Mouse (Mus musculus) CD4-positive, CD25-positive, alpha-beta regulatory T cell, adult 4 months (primary cell): ENCODE measurements around the gene Fam20b. TPM values are rescaled to one million over a fixed set of nuclear protein-coding genes. Genes with fewer than 3 reads are reported as not detected.

ENCODE experiments used
- ATAC-seq: one replicate; pipeline ENCODE4 v1.8.0; 2017
- polyA plus RNA-seq, 2 experiments: library from polyadenylated mRNA; unstranded; fragments of 100-300 nt; shearing (Covaris generic); gene quantifications; one replicate each; pipeline ENCODE4 v1.2.1; 2017

The Fam20b gene
- polyA plus RNA-seq, 2 experiments from 2014 or later, result 11.5 to 18.8 TPM

DNA sequence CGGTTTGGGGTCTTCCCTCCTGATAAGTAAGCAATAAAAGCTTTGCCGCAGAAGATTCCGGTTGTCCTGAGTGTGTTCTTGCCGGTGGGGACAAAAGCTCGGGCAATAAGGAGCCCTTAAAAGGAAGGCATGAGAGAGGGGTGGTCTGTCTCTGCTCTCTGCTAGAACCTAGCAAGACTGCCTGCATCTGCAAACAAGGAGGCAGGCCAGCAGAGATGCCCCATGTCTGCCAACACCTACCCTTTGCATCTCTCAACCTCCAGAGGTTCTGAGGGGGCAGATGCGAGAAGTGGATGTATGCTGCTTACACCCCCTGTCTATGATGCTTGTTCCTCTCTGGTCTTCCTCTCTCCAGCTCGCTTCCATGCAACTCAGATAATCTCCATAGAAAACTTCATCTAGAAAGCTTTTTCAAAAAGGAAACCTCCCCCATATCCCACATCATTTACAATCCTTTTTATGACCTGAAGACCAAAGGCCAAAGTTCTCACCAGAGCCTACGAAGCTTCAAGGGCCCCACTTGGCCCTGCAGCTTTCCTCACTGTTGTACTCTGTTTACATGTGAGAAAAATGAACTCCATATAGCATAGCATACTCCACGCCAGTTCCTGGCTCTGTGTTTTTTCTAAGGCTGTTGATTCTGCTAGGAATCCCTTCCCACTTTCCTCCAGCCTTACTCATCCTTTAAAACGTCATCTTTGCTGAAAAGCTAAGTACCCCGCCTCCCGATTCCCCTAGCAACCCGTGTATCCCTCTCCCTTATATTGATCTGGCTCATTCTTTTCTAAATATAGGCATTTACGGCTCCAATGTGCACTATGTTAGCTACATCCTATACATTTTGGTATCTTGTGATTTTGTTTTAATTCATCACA is 8.6 kb upstream of the Fam20b start:
- ATAC-seq, result no peak

DNA sequence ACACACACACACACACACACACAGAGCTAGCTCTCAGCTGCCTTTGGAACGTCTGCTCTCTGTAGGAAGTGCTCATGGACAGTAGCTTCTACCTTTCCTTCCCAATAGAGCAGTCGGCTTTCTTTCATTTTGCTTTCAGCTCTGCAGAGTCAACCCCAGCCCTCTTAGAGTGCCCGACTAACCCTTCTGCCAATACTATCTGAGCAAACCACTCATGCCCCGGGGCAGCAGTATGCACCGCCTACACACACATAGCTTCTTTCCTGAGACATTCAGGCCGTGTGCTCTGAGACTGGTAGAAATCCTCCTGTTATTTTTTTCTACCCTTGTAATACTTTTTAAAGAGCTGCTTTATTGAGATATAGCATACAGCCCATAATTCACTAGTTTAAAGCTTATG is 3.2 kb upstream of the Fam20b start:
- no peak for ATAC-seq

DNA sequence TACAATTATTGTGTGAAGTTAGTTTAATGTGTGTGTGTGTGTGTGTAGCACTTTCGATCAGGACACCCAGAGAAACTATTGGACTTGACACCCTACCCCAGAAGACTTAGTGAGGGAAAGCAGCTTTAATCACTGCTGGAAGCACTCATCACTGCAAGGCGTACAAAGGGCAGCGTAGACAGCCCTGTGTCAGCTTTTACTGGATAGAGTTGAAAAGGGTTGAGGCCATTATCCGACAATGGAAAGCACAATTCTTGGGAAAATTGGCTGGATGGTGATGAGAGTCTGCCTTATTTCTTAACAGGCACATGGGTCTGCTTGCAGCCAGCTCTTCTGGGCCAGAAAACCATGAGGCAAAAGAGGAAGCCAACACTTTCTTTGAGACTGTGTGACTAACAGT is 1.2 kb upstream of the Fam20b start:
- ATAC-seq, result no peak

DNA sequence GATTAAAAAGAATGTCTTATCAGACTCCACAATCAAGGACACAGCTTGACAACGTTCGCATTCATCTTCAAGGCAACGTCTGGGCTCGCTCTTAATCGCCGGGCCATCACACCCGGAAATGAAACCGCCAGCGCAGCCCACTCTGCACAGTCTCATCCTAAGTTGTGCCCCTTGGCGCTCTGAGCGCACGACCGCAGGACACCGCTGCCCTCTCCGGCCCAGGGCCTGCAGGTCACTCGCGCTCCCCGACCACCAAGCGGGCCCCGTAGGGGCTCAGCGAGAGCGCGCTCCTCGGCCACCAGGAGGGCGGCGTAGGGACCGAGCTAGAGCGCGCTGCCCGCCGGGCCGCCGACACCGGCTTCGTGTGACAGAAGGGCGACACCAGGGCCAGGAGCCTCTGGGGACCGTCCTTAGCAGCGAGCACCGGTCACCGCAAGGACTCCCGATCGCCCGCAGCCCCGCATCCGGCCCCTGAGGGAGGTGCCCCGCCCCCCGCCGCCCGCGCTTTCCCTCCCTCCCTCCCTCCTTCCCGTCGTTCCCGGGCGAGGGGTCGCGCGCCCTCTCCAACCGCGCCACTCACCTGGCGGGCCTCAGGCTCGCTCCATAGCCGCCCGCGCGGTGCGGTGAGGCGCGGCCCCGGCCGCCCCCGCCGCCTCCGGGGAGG is 468 bp downstream of the Fam20b start:
- ATAC-seq, result peak; percentile 46

DNA sequence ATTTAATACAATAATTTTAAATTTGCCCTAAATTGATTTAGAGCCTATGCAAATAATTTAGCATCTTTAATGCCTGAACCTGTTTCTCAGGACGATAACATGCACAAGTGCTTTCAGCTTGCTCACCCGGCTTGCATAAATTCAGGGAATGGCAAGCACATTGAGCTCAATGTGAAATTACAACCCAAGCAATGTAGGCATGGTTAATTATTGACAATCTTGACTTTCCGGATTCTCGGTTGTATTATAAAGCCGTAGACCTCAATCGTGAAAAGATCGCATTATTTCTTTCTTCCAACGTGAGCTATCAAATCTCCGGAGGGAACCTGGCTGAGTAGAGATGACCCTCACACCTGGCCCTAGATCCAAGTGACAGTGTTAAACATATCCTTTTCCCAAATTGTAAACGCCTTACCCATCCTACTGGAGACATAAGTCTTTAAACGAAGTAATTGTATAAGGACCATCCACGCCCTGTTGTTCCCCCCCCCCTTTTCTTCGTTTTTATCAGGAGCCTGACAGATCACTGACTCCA is 1.1 kb downstream of the Fam20b start:
- no peak for ATAC-seq

DNA sequence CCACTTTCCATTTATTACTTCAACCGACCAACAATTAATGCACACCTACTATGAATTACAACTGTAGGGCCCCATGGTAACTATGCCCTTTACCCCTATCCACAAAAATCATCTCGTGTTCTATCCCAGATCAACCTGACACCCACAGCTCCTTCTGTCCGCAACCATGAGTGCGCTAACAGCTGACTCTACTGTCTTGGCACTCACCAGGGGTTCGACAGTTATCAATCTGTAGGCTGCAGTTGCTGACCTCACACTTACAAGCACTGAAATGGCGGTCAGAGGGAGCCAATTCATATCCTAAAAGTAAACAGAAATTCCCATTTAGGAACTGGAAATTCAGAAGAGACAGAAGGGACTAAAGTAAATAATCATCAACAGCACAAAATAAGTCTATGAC is 2.2 kb downstream of the Fam20b start:
- ATAC-seq, result no peak

DNA sequence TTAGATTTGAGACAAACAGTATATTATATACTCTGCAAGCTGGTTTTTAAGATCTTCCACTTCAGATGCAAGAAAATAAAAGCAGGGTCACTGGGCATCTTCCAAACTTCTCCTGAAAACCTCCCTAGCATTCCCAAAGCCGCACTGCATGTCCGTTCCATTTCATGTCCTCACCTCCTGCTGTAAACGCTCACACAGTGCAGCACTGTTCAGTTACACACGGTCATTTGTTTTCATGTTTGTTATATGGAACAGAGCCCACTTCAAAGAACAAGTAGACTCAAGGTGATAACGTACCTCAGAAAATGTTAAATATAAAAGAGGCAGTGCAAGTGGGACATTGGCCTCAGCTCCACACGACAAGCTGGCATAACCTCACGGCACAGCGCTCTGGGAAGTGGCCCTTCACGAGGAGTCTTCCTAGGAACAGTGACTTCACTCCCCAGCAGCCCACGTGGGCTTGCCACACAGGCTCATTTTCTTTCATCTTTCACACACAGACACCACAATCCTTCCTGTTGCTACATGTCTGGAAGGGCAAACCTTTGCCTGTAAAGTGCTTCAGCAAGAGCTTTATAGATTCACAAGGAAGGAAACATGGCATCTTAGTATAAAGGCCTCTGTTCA is 8.3 kb downstream of the Fam20b start:
- ATAC-seq, result peak; percentile 61

DNA sequence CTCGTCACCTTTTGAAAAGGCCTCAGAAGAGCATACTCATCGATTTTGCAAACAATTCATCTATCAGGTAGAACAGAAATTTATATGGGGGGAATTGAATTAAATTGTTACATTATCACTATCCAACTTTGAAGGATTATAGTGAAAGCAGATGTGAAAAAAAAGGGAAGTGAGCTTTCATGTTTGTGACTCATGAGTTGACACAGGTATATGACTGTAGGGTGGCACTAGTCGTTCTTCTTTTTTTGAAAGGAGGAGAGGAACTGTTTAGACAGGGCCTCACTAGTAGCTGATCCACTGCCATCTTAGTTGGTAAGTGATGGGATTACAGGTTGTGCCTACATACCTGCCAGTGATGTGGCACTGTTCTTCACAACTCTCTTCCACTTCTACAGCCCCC is 10.2 kb downstream of the Fam20b start:
- ATAC-seq, result no peak

DNA sequence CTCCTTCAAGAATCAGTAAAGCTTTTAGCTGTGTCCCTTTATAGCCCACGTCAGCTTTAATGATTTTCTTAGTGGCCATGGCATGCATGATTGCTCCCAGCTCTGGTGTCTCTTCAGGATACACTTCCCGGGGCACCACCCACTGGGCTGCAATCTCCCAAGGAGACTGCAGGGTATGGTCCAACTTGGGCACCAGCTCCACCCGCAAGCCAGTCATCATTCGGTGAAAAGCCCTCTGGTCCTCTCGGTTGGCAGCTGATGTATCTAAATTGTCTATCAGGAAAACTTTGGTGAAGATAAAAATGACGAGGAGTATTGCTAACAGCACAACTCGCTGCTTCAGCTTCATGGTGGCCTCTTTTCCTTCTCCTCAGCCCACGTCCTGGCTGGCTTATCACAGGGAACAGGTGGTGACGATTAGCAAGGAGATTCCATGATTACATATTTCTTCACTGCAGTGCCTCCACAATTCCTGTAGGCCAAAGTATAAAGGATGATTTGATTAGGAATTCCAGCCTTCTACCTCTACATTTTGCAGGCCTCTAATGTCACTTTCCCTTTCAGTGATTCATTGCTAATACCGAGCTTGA is 13.1 kb downstream of the Fam20b start:
- no peak for ATAC-seq

DNA sequence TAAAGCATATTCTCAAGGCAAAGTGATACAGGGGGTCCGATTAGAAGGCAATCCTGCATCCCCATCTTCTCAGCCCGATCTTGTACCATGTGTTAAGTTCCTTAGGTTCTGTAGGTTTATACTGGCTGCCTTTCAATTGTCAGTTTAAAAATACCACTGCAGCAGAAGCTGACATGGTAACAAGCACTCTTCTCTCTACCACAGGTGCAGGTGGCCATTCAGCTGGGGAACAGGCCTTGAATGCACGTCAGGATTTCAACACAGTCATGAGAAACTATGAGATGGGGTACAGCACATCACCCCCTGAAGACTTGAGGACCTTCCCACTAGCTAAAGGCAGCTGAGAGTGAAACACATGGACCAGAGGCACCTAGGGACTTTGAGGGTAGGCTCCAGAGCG is 15.4 kb downstream of the Fam20b start:
- ATAC-seq, result no peak

DNA sequence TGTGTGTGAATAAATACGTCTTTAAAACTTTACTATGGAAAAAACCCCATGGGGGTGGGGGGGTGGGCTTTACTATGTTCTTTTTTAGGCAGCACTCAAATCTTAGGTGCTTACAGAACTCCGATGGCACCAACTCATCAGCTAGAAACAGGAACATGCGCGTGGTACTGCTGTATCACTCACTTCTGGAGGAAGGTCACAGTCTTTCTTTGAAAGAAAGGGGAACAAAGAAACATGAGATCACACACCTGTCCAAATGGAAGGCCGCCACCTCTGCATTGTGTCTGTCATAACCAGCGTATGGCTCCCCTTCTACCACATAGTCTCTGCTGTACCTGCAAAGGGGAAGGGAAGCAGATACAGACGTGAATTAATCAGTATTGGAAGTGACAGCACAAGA is 16.7 kb downstream of the Fam20b start:
- ATAC-seq, result no peak

DNA sequence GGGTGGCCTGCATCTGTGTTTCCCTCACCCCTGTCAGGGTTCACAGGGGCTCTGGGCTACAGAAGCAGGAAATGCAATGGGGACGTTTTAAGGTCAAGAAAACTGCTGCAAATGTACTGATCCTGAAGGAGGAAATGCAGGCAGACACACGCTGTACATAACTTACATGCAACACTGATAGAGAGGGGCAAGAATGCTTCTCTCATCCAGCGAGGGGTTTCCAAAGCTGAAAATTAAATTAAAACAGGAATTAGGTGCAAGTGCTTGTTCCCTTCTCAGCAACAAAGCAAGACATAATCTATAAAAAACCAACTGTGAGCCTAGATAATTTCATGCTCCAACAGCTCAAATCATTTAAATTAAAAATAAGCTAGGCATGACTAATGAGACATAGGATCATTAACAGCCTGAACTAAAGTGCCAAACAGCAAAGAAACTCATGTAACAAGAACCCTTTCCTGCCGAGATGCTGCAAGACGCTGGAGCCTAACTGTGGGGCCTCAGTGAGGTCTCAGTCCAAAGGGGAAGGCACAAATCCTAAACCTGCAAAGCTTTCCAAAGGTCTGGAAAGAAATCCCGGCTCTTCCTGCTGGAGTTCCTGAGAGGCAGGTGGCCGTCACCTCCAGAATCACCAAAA is 32.7 kb downstream of the Fam20b start:
- ATAC-seq, result no peak

DNA sequence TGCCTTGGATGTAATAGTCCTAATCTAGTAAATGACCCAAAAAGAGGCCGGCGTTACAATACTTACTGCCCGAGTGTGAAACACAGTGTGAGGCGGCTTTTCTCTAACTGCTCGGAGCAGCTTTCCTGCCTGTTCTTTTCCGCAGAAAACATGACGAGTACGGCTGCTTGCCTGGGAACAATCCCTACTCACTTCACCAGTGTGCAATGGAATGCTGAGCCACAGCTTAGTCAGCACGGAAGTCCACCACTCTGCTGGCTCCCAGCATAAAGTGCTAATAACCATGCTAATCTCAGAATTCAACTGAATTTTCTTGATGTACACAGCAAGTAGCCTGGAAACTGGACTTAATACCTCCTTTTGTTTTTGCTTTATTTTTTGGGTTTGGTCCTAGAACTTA is 39.3 kb downstream of the Fam20b start:
- no peak for ATAC-seq

DNA sequence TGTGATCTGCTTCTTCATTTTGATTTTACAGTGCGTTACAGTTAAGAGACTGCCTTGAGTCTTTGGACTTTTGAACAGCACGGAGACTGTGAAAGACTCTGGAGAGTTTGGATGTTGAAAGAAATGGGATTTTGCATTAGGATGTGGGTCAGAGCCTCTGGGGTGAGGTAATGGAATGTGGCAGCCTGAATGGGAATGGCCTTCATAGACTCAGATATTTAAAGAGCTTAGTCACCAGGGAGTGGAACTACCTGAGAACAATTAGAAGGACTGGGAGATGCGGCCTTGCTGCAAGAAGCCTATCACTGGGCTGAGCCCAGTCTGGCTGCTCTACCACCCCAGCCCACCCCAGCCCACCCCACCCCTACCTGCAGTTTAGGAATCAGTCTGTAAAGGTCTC is 41.7 kb downstream of the Fam20b start:
- ATAC-seq, result no peak

DNA sequence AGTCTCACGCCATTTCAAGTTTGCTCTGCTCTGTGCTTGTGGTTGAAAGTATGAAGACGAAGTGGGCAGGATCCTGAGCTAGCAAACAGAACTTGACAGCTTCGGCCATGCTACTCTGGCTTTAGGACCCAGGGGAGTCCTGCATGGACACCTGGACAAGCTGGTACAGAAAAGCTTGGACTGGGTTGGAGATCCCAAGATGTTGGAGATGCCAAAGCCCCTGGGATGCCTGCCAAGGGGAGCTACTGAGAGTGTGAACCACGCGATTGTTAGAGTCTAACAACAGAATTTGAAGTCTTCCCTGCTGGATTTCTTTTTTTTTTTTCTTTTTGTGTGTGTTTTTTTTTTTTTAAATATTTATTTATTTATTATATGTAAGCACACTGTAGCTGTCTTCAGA is 42.3 kb downstream of the Fam20b start:
- no peak for ATAC-seq

DNA sequence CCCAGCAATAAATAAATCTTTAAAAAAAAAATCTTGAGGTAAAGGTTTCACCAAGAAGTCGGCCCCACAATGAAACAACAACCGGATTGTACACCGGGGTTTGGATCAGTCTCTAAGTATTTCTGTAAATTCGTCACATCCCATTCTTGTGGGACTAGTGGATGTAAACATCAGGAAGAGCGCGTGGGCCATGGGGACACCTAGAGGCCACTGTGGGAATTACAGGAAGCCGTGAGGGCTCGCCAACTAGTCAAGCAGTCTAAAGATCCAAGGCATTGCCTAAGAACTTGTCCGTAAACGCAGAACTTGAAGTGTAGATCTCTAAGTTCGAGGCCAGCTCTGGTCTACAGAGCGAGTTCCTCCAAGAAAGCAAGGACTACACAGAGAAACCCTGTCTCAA is 42.7 kb downstream of the Fam20b start:
- ATAC-seq, result no peak

DNA sequence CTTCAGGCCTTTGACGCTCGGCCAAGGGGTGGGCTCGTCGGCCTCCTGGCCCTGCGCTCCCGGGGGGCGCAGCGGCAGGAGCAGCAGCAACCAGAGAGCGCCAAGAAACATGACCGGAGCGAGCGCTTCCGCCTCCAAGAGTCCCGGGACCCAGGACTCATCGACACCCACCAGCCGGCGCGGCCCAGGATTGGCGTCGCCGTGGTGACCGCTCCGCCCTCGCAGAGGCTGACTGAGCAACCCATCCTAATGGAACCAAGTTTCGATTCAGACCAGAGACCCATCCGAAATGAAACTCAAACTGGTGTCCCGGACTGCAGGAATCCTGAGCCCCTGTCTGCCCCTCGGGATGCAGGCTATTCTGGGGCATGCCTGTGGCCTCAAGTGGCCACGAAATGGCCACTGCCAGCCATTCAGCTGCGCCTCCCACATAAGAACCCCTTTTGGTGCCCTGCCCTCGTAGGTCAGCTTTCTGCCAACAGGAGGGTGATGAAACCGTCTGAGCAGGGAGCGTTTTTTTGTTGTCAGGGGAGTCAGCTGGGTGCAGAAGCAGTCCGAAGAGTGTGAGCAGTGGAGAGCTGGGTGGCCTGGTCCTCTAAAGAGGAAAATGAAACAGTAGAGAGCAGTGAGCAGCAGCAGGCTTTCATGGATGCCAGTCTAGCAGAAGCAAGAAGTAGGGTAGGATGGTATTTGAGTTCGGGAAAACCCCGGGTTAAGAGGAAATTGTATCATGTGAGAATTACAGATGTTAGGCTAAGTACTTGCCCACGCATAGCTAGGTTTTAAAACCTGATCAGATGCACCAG is 44.5 kb downstream of the Fam20b start, which contains the start of gene Tor3a:
Tor3a (minus strand) TSS at position 162 of the 806 bp plus-strand sequence.
- ATAC-seq, result peak; percentile 75

DNA sequence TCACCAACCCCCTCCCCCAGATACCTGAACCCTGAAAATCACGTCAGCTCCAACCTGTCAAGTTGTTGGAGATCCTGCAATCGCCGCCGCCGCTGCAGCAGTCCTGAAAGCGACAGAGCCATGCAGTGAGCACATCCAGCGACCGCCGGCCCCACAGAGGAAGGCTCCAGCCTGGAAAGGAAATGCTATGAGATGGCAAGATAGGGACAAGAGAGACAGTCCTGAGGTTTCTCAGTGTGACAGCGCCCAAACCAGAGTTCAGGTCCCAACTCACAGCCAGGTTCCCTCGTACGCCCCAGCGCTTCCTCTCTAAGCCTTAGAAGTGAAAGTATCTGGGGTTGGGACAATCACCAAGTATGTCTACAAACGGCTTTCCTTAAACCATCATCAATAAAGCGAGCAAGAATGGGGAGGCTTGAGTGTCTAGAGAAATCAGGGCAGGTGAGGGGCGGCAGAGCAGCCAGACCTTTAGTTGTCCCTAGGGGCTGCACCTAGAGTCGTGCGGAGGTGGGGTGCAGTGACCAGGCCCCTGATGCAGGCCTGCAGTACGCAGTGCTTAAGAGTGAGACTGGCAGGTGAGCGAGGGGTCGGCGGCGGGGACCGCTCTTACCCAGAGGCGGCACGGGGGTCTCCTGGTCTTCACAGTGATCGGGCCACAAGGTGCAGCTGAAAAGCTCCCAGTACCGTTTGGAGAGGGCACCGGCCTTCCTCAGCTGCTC is 45.3 kb downstream of the Fam20b start:
- peak; percentile 44 for ATAC-seq

DNA sequence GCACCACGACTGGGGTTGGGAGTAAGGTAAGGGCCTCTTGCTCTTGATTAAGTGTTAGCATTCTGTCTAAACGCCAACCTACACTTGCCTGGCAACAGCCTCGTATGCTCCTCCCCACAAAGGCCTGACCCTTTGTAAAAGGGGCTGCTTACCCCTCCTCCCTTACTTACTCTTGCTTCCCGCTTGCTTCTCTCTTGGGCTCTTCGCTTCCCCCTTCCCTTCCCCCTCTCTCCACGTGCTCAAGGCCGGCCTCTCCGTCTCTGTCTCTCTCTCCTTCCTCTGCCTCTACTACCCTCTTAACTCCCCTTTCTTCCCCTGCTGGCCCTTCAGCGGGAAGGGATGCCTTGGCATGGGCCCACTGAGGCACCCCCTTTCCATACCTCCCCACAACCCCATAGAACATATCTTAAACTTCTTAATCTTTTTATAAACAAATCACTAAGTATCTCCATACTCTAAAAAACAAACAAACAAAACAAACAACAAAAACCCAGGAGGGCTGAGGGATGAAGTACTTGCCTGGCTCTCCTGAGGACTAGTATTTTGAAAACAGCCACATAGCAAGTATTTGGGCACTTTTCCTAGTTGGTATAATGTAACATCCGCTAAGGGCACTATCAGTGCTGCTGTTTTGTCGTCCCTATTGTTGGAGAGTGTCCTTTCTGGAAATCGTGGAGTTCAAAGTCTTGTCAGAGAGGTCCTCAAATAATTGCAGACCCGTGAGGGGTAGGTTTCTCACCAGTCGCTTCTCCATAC is 46.0 kb downstream of the Fam20b start:
- ATAC-seq, result no peak

DNA sequence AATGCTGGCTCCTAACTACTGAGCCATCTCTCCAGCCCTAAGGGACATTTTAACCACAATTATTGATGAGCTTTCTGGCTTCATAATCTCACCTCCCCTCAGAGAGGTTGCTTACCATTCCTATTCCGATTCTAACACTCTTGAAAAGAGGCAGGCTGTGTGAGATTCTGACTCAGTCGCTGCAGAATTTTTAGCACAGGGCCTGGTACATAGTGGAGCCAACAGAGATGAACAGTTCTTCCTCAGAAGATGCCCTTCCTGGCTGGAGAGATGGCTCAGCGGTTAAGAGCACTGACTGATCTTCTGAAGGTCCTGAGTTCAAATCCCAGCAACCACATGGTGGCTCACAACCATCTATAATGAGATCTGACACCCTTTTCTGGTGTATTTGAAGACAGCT is 47.0 kb downstream of the Fam20b start:
- no peak for ATAC-seq
